Mouse (Mus musculus) ES-E14 (cell line): Measurements from ENCODE around the gene Ankrd24. TPM values are rescaled to one million over a fixed set of nuclear protein-coding genes. Genes with fewer than 3 reads are reported as not detected.

ENCODE experiments used
- DNase-seq: peaks from one replicate; pipeline ENCODE4 v3.0.0-alpha.2; 2013; ENCODE audit warnings: low read depth, low spot score
- H3K27ac ChIP-seq: 2 replicates; pipeline ENCODE4 v1.5.1; 2012; ENCODE audit warnings: low read depth, mild to moderate bottlenecking, low read length, moderate library complexity, mixed read lengths; ENCODE audit not compliant: poor library complexity, insufficient read depth, severe bottlenecking
- H3K36me3 ChIP-seq: 2 replicates; pipeline ENCODE4 v1.6.1; 2012; ENCODE audit warnings: mild to moderate bottlenecking, low read length, moderate library complexity, mixed read lengths; ENCODE audit not compliant: control insufficient read depth, poor library complexity, insufficient read depth, severe bottlenecking
- H3K4me1 ChIP-seq, 2 experiments: fragments of 150-350 bp in 1 of 2; sonication (generic) in 1 of 2; 2 replicates each; pipeline ENCODE4 v1.6.1; 2012; ENCODE audit warnings: low read length in 2 of 2, mild to moderate bottlenecking in 1 of 2, mixed read lengths in 1 of 2; ENCODE audit not compliant: control insufficient read depth in 2 of 2, insufficient read depth in 2 of 2, poor library complexity in 1 of 2
- H3K4me3 ChIP-seq, 2 experiments: fragments of 150-350 bp in 1 of 2; sonication (generic) in 1 of 2; 2 replicates each; pipeline ENCODE4 v1.5.1; 2012; ENCODE audit warnings: low read length in 2 of 2, low read depth in 1 of 2, mild to moderate bottlenecking in 1 of 2, mixed read lengths in 1 of 2; ENCODE audit not compliant: insufficient read depth in 1 of 2, poor library complexity in 1 of 2, severe bottlenecking in 1 of 2
- H3K9ac ChIP-seq: 2 replicates; pipeline ENCODE4 v1.6.1; 2012; ENCODE audit warnings: low read depth, mild to moderate bottlenecking, low read length, mixed read lengths; ENCODE audit not compliant: poor library complexity, insufficient read depth, severe bottlenecking
- H3K9me3 ChIP-seq: fragments of 150-350 bp; sonication (generic); 2 replicates; pipeline ENCODE4 v1.6.1; 2012; ENCODE audit warnings: low read depth, mild to moderate bottlenecking, low read length; ENCODE audit not compliant: control insufficient read depth, insufficient read depth
- CHD2 ChIP-seq: IDR thresholded peaks from 2 replicates; pipeline ENCODE4 v1.6.1; 2014; ENCODE audit warnings: mild to moderate bottlenecking, low read depth, low read length, inconsistent platforms
- HCFC1 ChIP-seq: IDR thresholded peaks from 2 replicates; pipeline ENCODE4 v1.6.1; 2012; ENCODE audit warnings: low read length, inconsistent platforms, borderline replicate concordance; ENCODE audit not compliant: insufficient read depth
- MAFK ChIP-seq: IDR thresholded peaks from 2 replicates; pipeline ENCODE4 v1.6.1; 2014; ENCODE audit warnings: mild to moderate bottlenecking, low read depth, low read length, inconsistent platforms; ENCODE audit not compliant: insufficient read depth
- ZC3H11A ChIP-seq: IDR thresholded peaks from 2 replicates; pipeline ENCODE4 v1.6.1; 2012; ENCODE audit warnings: low read depth, mild to moderate bottlenecking, inconsistent platforms, low read length, borderline replicate concordance
- ZNF384 ChIP-seq: IDR thresholded peaks from 2 replicates; pipeline ENCODE4 v1.6.1; 2012; ENCODE audit warnings: low read depth, low read length, inconsistent platforms
- in situ Hi-C, 2 experiments: fragments of 600-800 bp; cut with MboI; formaldehyde crosslinking; loops; one replicate each; pipeline ENCODE4 v1.15.1; 2025; ENCODE audit warnings: low sequenced_read_pairs in 2 of 2, inconsistent platforms in 1 of 2; ENCODE audit not compliant: unreplicated experiment in 2 of 2
- total RNA-seq: library from RNA; depleted of rRNA; stranded (reverse); fragments of 300-350 nt; gene quantifications from 2 replicates; pipeline ENCODE4 v1.2.3, GENCODE M21; 2012

Ankrd24 gene
- total RNA-seq, 1 experiment, result 14.4 TPM

DNA sequence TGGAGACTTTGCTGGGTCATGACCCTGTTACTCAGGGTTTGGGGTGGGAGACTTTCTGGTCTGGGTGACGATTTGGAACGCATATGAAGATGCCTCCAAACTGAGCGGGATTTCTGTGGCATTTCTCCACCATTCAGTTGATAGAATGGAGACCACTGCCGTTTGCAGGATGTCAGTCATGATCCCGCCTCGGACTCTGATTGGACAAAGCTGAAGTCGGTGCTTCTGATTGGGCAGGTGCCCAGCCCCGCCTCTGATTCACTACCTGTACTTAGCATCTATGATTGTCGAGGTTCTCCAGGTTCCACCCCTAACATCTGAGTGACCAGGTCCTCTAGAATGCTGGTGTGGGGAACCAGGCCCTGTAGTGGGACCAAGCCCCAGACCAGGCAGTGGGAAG is 7.6 kb upstream of the Ankrd24 start:
- no peak for DNase-seq
- TF ChIP-seq ZNF384 (no peak), MAFK (no peak), CHD2 (peak; percentile 44; the same call in 1 of the 2 replicates), HCFC1 (no peak)
- H3K27ac ChIP-seq, result no peak overlapping the region
- in situ Hi-C loops, result no loop called here
- H3K9me3 ChIP-seq, result no peaks in the 10 kb centered on the region
- no peak overlapping the region for H3K4me3 ChIP-seq
- H3K4me1 ChIP-seq, result peaks cover 11 to 37% of the 10 kb centered on the region in 2 experiments
- H3K9ac ChIP-seq, result no peak overlapping the region
- peaks cover 10% of the 10 kb centered on the region; the same call in 1 of the 2 replicates for H3K36me3 ChIP-seq

DNA sequence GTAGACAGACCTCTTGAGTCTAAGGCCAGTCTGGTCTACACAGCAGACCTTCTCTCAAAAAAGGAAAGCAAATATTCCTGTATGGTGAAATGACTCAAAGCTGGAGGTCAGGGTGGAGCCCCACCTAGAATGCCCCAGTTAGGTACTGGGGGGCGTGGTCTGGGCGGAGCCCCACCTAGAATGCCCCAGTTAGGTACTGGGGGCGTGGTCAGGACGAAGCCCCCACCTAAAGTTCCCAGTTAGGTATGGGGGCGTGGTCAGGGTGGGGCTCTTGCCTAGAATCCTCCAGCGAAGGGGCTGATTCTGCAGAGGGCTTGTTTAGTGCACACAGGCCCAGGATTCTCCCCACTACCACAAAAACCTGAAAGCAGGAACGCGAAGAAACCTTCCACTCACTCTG is 4.9 kb upstream of the Ankrd24 start:
- H3K36me3 ChIP-seq, result peaks cover 10% of the 10 kb centered on the region; the same call in 1 of the 2 replicates
- H3K9me3 ChIP-seq, result no peaks in the 10 kb centered on the region
- TF ChIP-seq ZNF384 (no peak), MAFK (no peak), CHD2 (no peak), HCFC1 (no peak)
- peaks cover 9 to 31% of the 10 kb centered on the region in 2 experiments for H3K4me1 ChIP-seq
- H3K9ac ChIP-seq, result no peak overlapping the region
- H3K27ac ChIP-seq, result 0 out of 2 replicates have a peak overlapping the region, but pooled peaks have one; percentile 10
- in situ Hi-C loops, result no loop called here
- 0 out of 4 replicates have a peak overlapping the region, but pooled peaks of 1 of the 2 experiments have one; percentile 14 for H3K4me3 ChIP-seq
- peak; percentile 91 for DNase-seq

DNA sequence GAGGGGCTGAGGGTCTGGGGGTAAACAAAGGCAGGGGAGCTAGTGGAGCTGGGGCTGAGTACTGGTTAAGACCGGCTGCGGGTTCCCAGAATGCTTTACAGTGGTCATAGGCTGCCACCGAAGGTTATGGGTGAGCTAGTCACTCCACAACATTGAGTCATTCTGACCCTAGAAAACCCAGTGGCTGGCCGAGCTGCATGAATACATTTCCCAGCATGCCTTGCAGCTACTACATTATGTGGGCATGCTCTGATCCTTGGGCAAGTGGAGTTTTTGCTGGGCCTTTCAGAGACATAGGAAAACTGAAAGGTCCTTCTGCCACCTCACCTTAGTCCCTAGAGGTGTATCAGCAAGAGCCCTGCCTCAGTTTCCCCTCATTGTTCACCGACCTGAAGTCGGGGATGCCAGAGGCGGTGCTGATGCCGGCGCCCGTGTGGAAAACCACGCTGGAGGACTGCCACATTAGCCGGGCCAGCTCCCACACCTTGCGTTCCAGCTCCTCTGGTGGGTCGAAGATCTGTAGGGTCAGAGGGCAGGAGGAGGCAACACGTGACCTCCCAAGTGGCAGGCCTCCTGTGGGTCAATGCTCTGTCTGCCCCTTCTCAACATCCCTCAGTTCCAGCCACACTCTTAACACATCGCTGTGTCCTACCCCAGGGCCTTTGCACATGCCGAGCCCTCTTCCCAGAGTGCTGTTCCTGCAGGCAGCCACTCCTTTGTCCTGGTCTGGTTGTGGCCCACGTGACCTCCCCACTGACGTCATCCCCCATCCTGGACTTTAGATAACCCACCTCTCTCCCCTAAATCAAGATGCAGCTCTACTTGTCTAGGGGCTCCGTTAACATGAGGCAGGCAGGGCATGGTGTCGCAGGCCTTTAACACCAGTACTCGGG is 2.0 kb upstream of the Ankrd24 start:
- no peak for DNase-seq
- Histone ChIP-seq H3K4me1 (peaks cover 8 to 36% of the 10 kb centered on the region in 2 experiments; a peak in 3 of 4 replicates), H3K4me3 (peak overlapping the region; percentile 93 to 97), H3K27ac (peak overlapping the region; percentile 89), H3K36me3 (peaks cover 10% of the 10 kb centered on the region; the same call in 1 of the 2 replicates), H3K9me3 (no peaks in the 10 kb centered on the region), H3K9ac (peak overlapping the region; percentile 94)
- in situ Hi-C loops, result no loop called here
- TF ChIP-seq ZNF384 (no peak), ZC3H11A (no peak), CHD2 (no peak)

DNA sequence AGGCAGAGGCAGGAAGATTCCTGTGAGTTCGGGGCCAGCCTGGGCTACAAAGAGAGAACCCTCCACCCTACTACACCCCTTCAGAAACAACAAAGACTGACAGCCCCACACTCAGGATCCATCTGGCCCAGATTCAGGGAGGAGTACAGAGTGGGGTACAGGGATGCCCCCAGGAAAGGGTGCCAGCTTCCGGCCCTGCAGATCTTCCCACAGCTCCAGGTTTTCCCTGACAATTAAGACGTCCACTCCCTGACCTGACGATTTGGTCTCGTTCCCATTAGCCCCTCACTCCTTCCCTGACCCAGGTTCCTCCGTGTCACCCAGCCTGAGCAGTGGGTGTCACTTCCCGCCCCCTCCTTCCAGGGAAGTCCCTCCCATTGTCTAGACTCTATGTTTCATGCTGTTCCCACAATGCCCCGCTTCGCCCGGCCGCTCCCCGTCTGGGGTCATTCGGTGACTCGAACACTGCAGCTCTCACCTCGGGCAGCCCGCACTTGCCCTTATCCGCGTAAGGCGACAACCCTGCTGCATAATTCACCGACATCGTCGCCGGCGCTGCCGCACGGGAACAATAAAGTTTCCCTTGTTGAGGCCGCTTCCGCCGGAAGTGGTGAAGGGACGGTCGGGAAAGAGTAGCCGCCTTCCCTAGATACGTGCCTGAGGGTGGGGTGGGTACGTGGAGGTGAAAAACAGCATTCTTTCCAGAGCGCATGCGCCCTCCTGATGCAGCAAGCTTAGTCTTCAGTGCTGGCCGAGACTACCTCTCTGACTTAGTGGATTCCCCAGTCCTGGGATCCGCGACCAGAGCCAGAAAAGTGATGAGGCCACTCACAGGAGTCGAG is 1.1 kb upstream of the Ankrd24 start, which contains the start of gene Sirt6:
Gene Sirt6 (minus strand): TSS at position 804 of the 842 bp plus-strand sequence.
- Histone ChIP-seq H3K4me1 (peaks cover 8 to 36% of the 10 kb centered on the region in 2 experiments; a peak in 3 of 4 replicates), H3K36me3 (peaks cover 7% of the 10 kb centered on the region; the same call in 1 of the 2 replicates), H3K9ac (peak within 1 kb of the TSS; percentile 94), H3K4me3 (peak within 1 kb of the TSS; percentile 93 to 97), H3K27ac (peak within 1 kb of the TSS; percentile 89), H3K9me3 (no peaks in the 10 kb centered on the region)
- TF ChIP-seq HCFC1 (peak; percentile 84), MAFK (peak; percentile 20; the same call in 1 of the 2 replicates), CHD2 (no peak), ZNF384 (peak; percentile 80)
- peak; percentile 96 for DNase-seq
- in situ Hi-C loops, result no loop called here
